Mouse (Mus musculus) mouse embryonic stem cell (cell line): ENCODE measurements at regions not wholly inside any gene's neighbourhood (a gene's known extent, or its start where the extent isn't known, plus 50 kb on each side); places are given as distances from the start of the nearest gene placed in this dataset.
"Not testable (repeated sequence)": the region's sequence is repeated elsewhere in the genome, so short reads cannot be mapped to it uniquely, and the experiment has no call there.

Experiments
- in situ Hi-C, 2 experiments: fragments of 300-500 bp; cut with MboI; formaldehyde crosslinking; loops; 1 replicate in 1 of 2; 3 replicates in 1 of 2; pipeline ENCODE4 v1.14.3; 2019 to 2020; ENCODE audit warnings: low sequenced_read_pairs in 2 of 2, low pct_unique_long_range_greater_than_20kb in 1 of 2, mixed read lengths in 1 of 2; ENCODE audit not compliant: unreplicated experiment in 1 of 2

- in situ Hi-C loops = no loop called here
Observed at GRCm38 (mm10) chr4:105658581-105658980, 131.1 kb upstream of the Gm12728 start.

- in situ Hi-C loops = no loop called here
Observed at GRCm38 (mm10) chr4:105676690-105677089, 113.0 kb upstream of the Gm12728 start.

GRCm38 (mm10) chr4:105690716-105691115 lies 99.0 kb upstream of the Gm12728 start:
- in situ Hi-C loops = no loop called here

- in situ Hi-C loops = no loop called here
Observed at GRCm38 (mm10) chr4:105692380-105692779, 97.3 kb upstream of the Gm12728 start.

- in situ Hi-C loops = no loop called here
Observed at GRCm38 (mm10) chr4:105695895-105696294, 93.8 kb upstream of the Gm12728 start.

- in situ Hi-C loops = no loop called here
Observed at GRCm38 (mm10) chr4:105697123-105697522, 92.5 kb upstream of the Gm12728 start.

GRCm38 (mm10) chr4:105702036-105702435 lies 87.6 kb upstream of the Gm12728 start:
- in situ Hi-C loops = no loop called here

- in situ Hi-C loops = no loop called here
Observed at GRCm38 (mm10) chr4:105703408-105703807, 86.3 kb upstream of the Gm12728 start.

GRCm38 (mm10) chr4:105704271-105704670 lies 85.4 kb upstream of the Gm12728 start:
- in situ Hi-C loops = no loop called here

GRCm38 (mm10) chr4:105705996-105706395 lies 83.7 kb upstream of the Gm12728 start:
- in situ Hi-C loops = no loop called here

- in situ Hi-C loops = no loop called here
Observed at GRCm38 (mm10) chr4:105708080-105708796, 81.4 kb upstream of the Gm12728 start.

GRCm38 (mm10) chr4:105713956-105714355 lies 75.7 kb upstream of the Gm12728 start:
- in situ Hi-C loops = no loop called here

GRCm38 (mm10) chr4:105718080-105718479 lies 71.6 kb upstream of the Gm12728 start:
- in situ Hi-C loops = no loop called here

- in situ Hi-C loops = no loop called here
Observed at GRCm38 (mm10) chr4:105728696-105729095, 61.0 kb upstream of the Gm12728 start.

- in situ Hi-C loops = no loop called here
Observed at GRCm38 (mm10) chr4:105730900-105731299, 58.8 kb upstream of the Gm12728 start.

GRCm38 (mm10) chr4:105735116-105735515 lies 54.6 kb upstream of the Gm12728 start:
- in situ Hi-C loops = not testable (repeated sequence)
